Mouse (Mus musculus) kidney, adult 9 months (tissue): ENCODE measurements around the gene Kcnj4.
A peak's percentile ranks its signal among the peaks of the same experiment; 100 is the strongest.

Source experiments
- DNase-seq: peaks from one replicate; pipeline ENCODE4 v3.0.0; 2022

The Kcnj4 gene

GRCm38 (mm10) chr15:79504707-79505452, at the start of gene Kcnj4:
Gene Kcnj4 (minus strand): TSS chr15:79505241.
- no peak for DNase-seq

GRCm38 (mm10) chr15:79552566-79552965, 47.5 kb upstream of the Kcnj4 start:
- no peak for DNase-seq

GRCm38 (mm10) chr15:79548226-79548625, 43.2 kb upstream of the Kcnj4 start:
- no peak for DNase-seq

GRCm38 (mm10) chr15:79547289-79547820, 42.3 kb upstream of the Kcnj4 start:
- DNase-seq = no peak

GRCm38 (mm10) chr15:79546410-79547288, 41.6 kb upstream of the Kcnj4 start, which contains the start of gene Ddx17:
Gene Ddx17 (minus strand): TSS chr15:79546741.
- DNase-seq = peak; percentile 97

- peak; percentile 70 for DNase-seq
Measured at GRCm38 (mm10) chr15:79545921-79546399, 40.9 kb upstream of the Kcnj4 start.

GRCm38 (mm10) chr15:79545496-79545895, 40.5 kb upstream of the Kcnj4 start:
- no peak for DNase-seq

- no peak for DNase-seq
Measured at GRCm38 (mm10) chr15:79543968-79544367, 38.9 kb upstream of the Kcnj4 start.

GRCm38 (mm10) chr15:79533796-79534195, 28.8 kb upstream of the Kcnj4 start:
- DNase-seq = no peak

- DNase-seq = no peak
Measured at GRCm38 (mm10) chr15:79529935-79530334, 24.9 kb upstream of the Kcnj4 start.

- no peak for DNase-seq
Measured at GRCm38 (mm10) chr15:79527991-79528639, 23.1 kb upstream of the Kcnj4 start.

GRCm38 (mm10) chr15:79527192-79527591, 22.2 kb upstream of the Kcnj4 start:
- DNase-seq = no peak

GRCm38 (mm10) chr15:79525979-79526768, 21.1 kb upstream of the Kcnj4 start:
- no peak for DNase-seq

- no peak for DNase-seq
Measured at GRCm38 (mm10) chr15:79525564-79525963, 20.5 kb upstream of the Kcnj4 start.

- no peak for DNase-seq
Measured at GRCm38 (mm10) chr15:79519400-79520220, 14.6 kb upstream of the Kcnj4 start.

- DNase-seq = no peak
Measured at GRCm38 (mm10) chr15:79518571-79518970, 13.5 kb upstream of the Kcnj4 start.

GRCm38 (mm10) chr15:79517710-79518109, 12.7 kb upstream of the Kcnj4 start:
- DNase-seq = no peak

- peak; percentile 41 for DNase-seq
Measured at GRCm38 (mm10) chr15:79516171-79517096, 11.4 kb upstream of the Kcnj4 start, which contains the start of gene Kdelr3. Gene Kdelr3 (plus strand): TSS chr15:79516411.

- DNase-seq = no peak
Measured at GRCm38 (mm10) chr15:79513940-79514339, 8.9 kb upstream of the Kcnj4 start.
